Mouse (Mus musculus): ENCODE data around the gene Prkch. TPM values are rescaled to one million over a fixed set of nuclear protein-coding genes. Genes with fewer than 3 reads are reported as not detected.

Gene Prkch
- polyA plus RNA-seq, 1 experiment from 2014 or later: 11.2 TPM

GRCm38 (mm10) chr12:73781425-73782032, 196.9 kb downstream of the Prkch start:
- H3K27ac ChIP-seq: no peak overlapping the region
- no peaks in the 10 kb centered on the region for H3K9me3 ChIP-seq
- ATAC-seq (ENCODE audit: insufficient number of reproducible peaks, insufficient read depth, low FRiP score, low TSS enrichment, low read depth): no peak
- no peak overlapping the region for H3K4me2 ChIP-seq
- WGBS: 87% methylated on average over 6 of the region's 6 CpGs
- H3K4me1 ChIP-seq (replicated peaks): peaks cover 16% of the 10 kb centered on the region
- no peaks in the 10 kb centered on the region for H3K27me3 ChIP-seq
- H3K4me3 ChIP-seq (replicated peaks): no peak overlapping the region
- H3K36me3 ChIP-seq: no peaks in the 10 kb centered on the region
- no peak overlapping the region for H3K9ac ChIP-seq (replicated peaks)

- H3K27me3 ChIP-seq: no peaks in the 10 kb centered on the region; the same call in 1 of the 2 replicates
- no peak overlapping the region for H3K4me2 ChIP-seq
- no peak overlapping the region for H3K9ac ChIP-seq (replicated peaks)
- peaks cover 13% of the 10 kb centered on the region for H3K4me1 ChIP-seq (replicated peaks)
- H3K27ac ChIP-seq: no peak overlapping the region
- no peaks in the 10 kb centered on the region for H3K36me3 ChIP-seq
- no peak for ATAC-seq (ENCODE audit: insufficient number of reproducible peaks, insufficient read depth, low FRiP score, low TSS enrichment, low read depth)
- WGBS: 84% methylated on average over 8 of the region's 8 CpGs
- no peaks in the 10 kb centered on the region for H3K9me3 ChIP-seq
- no peak overlapping the region for H3K4me3 ChIP-seq (replicated peaks)
These were observed 202.3 kb downstream of the Prkch start for GRCm38 (mm10) chr12:73786909-73787308.

GRCm38 (mm10) chr12:73788850-73789249, 204.3 kb downstream of the Prkch start:
- H3K27ac ChIP-seq: no peak overlapping the region
- H3K9me3 ChIP-seq: no peaks in the 10 kb centered on the region
- peaks cover 5% of the 10 kb centered on the region for H3K27me3 ChIP-seq
- H3K4me1 ChIP-seq (replicated peaks): peaks cover 24% of the 10 kb centered on the region
- H3K9ac ChIP-seq (replicated peaks): no peak overlapping the region
- 43% methylated on average over 3 of the region's 3 CpGs for WGBS
- no peaks in the 10 kb centered on the region for H3K36me3 ChIP-seq
- no peak overlapping the region for H3K4me3 ChIP-seq (replicated peaks)
- ATAC-seq (ENCODE audit: insufficient number of reproducible peaks, insufficient read depth, low FRiP score, low TSS enrichment, low read depth): no peak
- H3K4me2 ChIP-seq: no peak overlapping the region

GRCm38 (mm10) chr12:73790571-73791108, 206.0 kb downstream of the Prkch start:
- Histone ChIP-seq H3K36me3 (no peaks in the 10 kb centered on the region), H3K27ac (peak overlapping the region; percentile 53), H3K4me2 (no peak overlapping the region), H3K4me1 (replicated peaks) (peaks cover 32% of the 10 kb centered on the region), H3K27me3 (peaks cover 21% of the 10 kb centered on the region), H3K9me3 (no peaks in the 10 kb centered on the region), H3K9ac (replicated peaks) (no peak overlapping the region), H3K4me3 (replicated peaks) (no peak overlapping the region)
- WGBS: 48% methylated on average over 5 of the region's 5 CpGs
- ATAC-seq (ENCODE audit: insufficient number of reproducible peaks, insufficient read depth, low FRiP score, low TSS enrichment, low read depth): no peak

- ATAC-seq (ENCODE audit: insufficient number of reproducible peaks, insufficient read depth, low FRiP score, low TSS enrichment, low read depth): no peak
- H3K36me3 ChIP-seq: no peaks in the 10 kb centered on the region
- H3K9me3 ChIP-seq: no peaks in the 10 kb centered on the region
- no peak overlapping the region for H3K27ac ChIP-seq
- 43% methylated on average over 13 of the region's 13 CpGs for WGBS
- H3K4me2 ChIP-seq: no peak overlapping the region
- H3K4me3 ChIP-seq (replicated peaks): no peak overlapping the region
- H3K27me3 ChIP-seq: peaks cover 25% of the 10 kb centered on the region
- no peak overlapping the region for H3K9ac ChIP-seq (replicated peaks)
- H3K4me1 ChIP-seq (replicated peaks): peaks cover 32% of the 10 kb centered on the region
These were observed 208.6 kb downstream of the Prkch start for GRCm38 (mm10) chr12:73793216-73793615.

- H3K27ac ChIP-seq: no peak overlapping the region
- H3K36me3 ChIP-seq: no peaks in the 10 kb centered on the region
- H3K27me3 ChIP-seq: peaks cover 25% of the 10 kb centered on the region
- peaks cover 31% of the 10 kb centered on the region for H3K4me1 ChIP-seq (replicated peaks)
- H3K4me2 ChIP-seq: peak overlapping the region; percentile 21
- no peaks in the 10 kb centered on the region for H3K9me3 ChIP-seq
- H3K4me3 ChIP-seq (replicated peaks): no peak overlapping the region
- H3K9ac ChIP-seq (replicated peaks): no peak overlapping the region
- 14% methylated on average over 5 of the region's 5 CpGs for WGBS
- ATAC-seq (ENCODE audit: insufficient number of reproducible peaks, insufficient read depth, low FRiP score, low TSS enrichment, low read depth): no peak
These were observed 209.1 kb downstream of the Prkch start for GRCm38 (mm10) chr12:73793744-73794143.

GRCm38 (mm10) chr12:73794151-73794883, 209.7 kb downstream of the Prkch start:
- Histone ChIP-seq H3K36me3 (no peaks in the 10 kb centered on the region), H3K9me3 (no peaks in the 10 kb centered on the region), H3K4me3 (replicated peaks) (no peak overlapping the region), H3K27me3 (peaks cover 25% of the 10 kb centered on the region), H3K4me1 (replicated peaks) (peaks cover 28% of the 10 kb centered on the region), H3K4me2 (peak overlapping the region; percentile 21), H3K9ac (replicated peaks) (no peak overlapping the region), H3K27ac (no peak overlapping the region)
- WGBS: 17% methylated on average over 17 of the region's 17 CpGs
- ATAC-seq (ENCODE audit: insufficient number of reproducible peaks, insufficient read depth, low FRiP score, low TSS enrichment, low read depth): no peak

GRCm38 (mm10) chr12:73799671-73800070, 215.1 kb downstream of the Prkch start:
- 71% methylated on average over 5 of the region's 5 CpGs for WGBS
- no peak overlapping the region for H3K27ac ChIP-seq
- peaks cover 12% of the 10 kb centered on the region for H3K27me3 ChIP-seq
- no peak for ATAC-seq (ENCODE audit: insufficient number of reproducible peaks, insufficient read depth, low FRiP score, low TSS enrichment, low read depth)
- no peaks in the 10 kb centered on the region for H3K9me3 ChIP-seq
- no peak overlapping the region for H3K4me2 ChIP-seq
- no peak overlapping the region for H3K9ac ChIP-seq (replicated peaks)
- no peaks in the 10 kb centered on the region for H3K36me3 ChIP-seq
- H3K4me1 ChIP-seq (replicated peaks): peaks cover 21% of the 10 kb centered on the region; the same call in 1 of the 2 replicates
- H3K4me3 ChIP-seq (replicated peaks): no peak overlapping the region

GRCm38 (mm10) chr12:73800886-73801285, 216.3 kb downstream of the Prkch start:
- Histone ChIP-seq H3K9ac (replicated peaks) (no peak overlapping the region), H3K9me3 (no peaks in the 10 kb centered on the region), H3K4me2 (no peak overlapping the region), H3K4me3 (replicated peaks) (no peak overlapping the region), H3K27ac (no peak overlapping the region), H3K36me3 (no peaks in the 10 kb centered on the region), H3K27me3 (peaks cover 3% of the 10 kb centered on the region; the same call in 1 of the 2 replicates), H3K4me1 (replicated peaks) (peaks cover 21% of the 10 kb centered on the region; the same call in 1 of the 2 replicates)
- no peak for ATAC-seq (ENCODE audit: insufficient number of reproducible peaks, insufficient read depth, low FRiP score, low TSS enrichment, low read depth)
- 41% methylated on average over 3 of the region's 3 CpGs for WGBS

- no peak overlapping the region for H3K27ac ChIP-seq
- H3K4me1 ChIP-seq (replicated peaks): peaks cover 21% of the 10 kb centered on the region; the same call in 1 of the 2 replicates
- no peaks in the 10 kb centered on the region; the same call in 1 of the 2 replicates for H3K27me3 ChIP-seq
- 88% methylated on average over 8 of the region's 8 CpGs for WGBS
- no peak overlapping the region for H3K9ac ChIP-seq (replicated peaks)
- no peak overlapping the region for H3K4me3 ChIP-seq (replicated peaks)
- no peak for ATAC-seq (ENCODE audit: insufficient number of reproducible peaks, insufficient read depth, low FRiP score, low TSS enrichment, low read depth)
- no peak overlapping the region for H3K4me2 ChIP-seq
- H3K36me3 ChIP-seq: no peaks in the 10 kb centered on the region
- no peaks in the 10 kb centered on the region for H3K9me3 ChIP-seq
These were observed 217.2 kb downstream of the Prkch start for GRCm38 (mm10) chr12:73801845-73802244.

- Histone ChIP-seq H3K9me3 (no peaks in the 10 kb centered on the region), H3K4me3 (replicated peaks) (no peak overlapping the region), H3K36me3 (no peaks in the 10 kb centered on the region), H3K4me1 (replicated peaks) (peaks cover 21% of the 10 kb centered on the region; the same call in 1 of the 2 replicates), H3K27ac (no peak overlapping the region), H3K27me3 (no peaks in the 10 kb centered on the region; the same call in 1 of the 2 replicates), H3K9ac (replicated peaks) (no peak overlapping the region), H3K4me2 (no peak overlapping the region)
- no peak for ATAC-seq (ENCODE audit: insufficient number of reproducible peaks, insufficient read depth, low FRiP score, low TSS enrichment, low read depth)
- 26% methylated on average over 10 of the region's 10 CpGs for WGBS
These were observed 217.9 kb downstream of the Prkch start for GRCm38 (mm10) chr12:73802379-73803057.
